Mouse (Mus musculus): ENCODE measurements around the gene Gm20696.

Gm20696 gene

GRCm38 (mm10) chr6:99521038-99521640 lies 145.5 kb downstream of the Gm20696 start:
- peak; percentile 33 for DNase-seq (ENCODE audit: low read depth, low spot score)

- no peak for DNase-seq (ENCODE audit: low read depth, low spot score)
Observed at GRCm38 (mm10) chr6:99520676-99521037, 145.9 kb downstream of the Gm20696 start.

GRCm38 (mm10) chr6:99519806-99520675 lies 146.6 kb downstream of the Gm20696 start:
- no peak for DNase-seq (ENCODE audit: low read depth, low spot score)

- no peak for DNase-seq (ENCODE audit: low read depth, low spot score)
Observed at GRCm38 (mm10) chr6:99519052-99519451, 147.5 kb downstream of the Gm20696 start.

GRCm38 (mm10) chr6:99515667-99516199 lies 150.9 kb downstream of the Gm20696 start:
- no peak for DNase-seq (ENCODE audit: low read depth, low spot score)

GRCm38 (mm10) chr6:99511862-99512261 lies 154.7 kb downstream of the Gm20696 start:
- no peak for DNase-seq (ENCODE audit: low read depth, low spot score)

GRCm38 (mm10) chr6:99509189-99509592 lies 157.4 kb downstream of the Gm20696 start:
- no peak for DNase-seq (ENCODE audit: low read depth, low spot score)

- no peak for DNase-seq (ENCODE audit: low read depth, low spot score)
Observed at GRCm38 (mm10) chr6:99506816-99507215, 159.8 kb downstream of the Gm20696 start.

GRCm38 (mm10) chr6:99503741-99504140 lies 162.9 kb downstream of the Gm20696 start:
- no peak for DNase-seq (ENCODE audit: low read depth, low spot score)

GRCm38 (mm10) chr6:99502727-99503126 lies 163.9 kb downstream of the Gm20696 start:
- DNase-seq (ENCODE audit: low read depth, low spot score): no peak

GRCm38 (mm10) chr6:99502314-99502713 lies 164.3 kb downstream of the Gm20696 start:
- DNase-seq (ENCODE audit: low read depth, low spot score): no peak

- DNase-seq (ENCODE audit: low read depth, low spot score): no peak
Observed at GRCm38 (mm10) chr6:99500570-99501270, 165.9 kb downstream of the Gm20696 start.

GRCm38 (mm10) chr6:99498082-99498481 lies 168.5 kb downstream of the Gm20696 start:
- peak; percentile 56 for DNase-seq (ENCODE audit: low read depth, low spot score)

- no peak for DNase-seq (ENCODE audit: low read depth, low spot score)
Observed at GRCm38 (mm10) chr6:99496114-99496513, 170.5 kb downstream of the Gm20696 start.

- no peak for DNase-seq (ENCODE audit: low read depth, low spot score)
Observed at GRCm38 (mm10) chr6:99492937-99493336, 173.7 kb downstream of the Gm20696 start.

- no peak for DNase-seq (ENCODE audit: low read depth, low spot score)
Observed at GRCm38 (mm10) chr6:99491979-99492544, 174.5 kb downstream of the Gm20696 start.

GRCm38 (mm10) chr6:99491146-99491545 lies 175.5 kb downstream of the Gm20696 start:
- no peak for DNase-seq (ENCODE audit: low read depth, low spot score)

GRCm38 (mm10) chr6:99489900-99490648 lies 176.5 kb downstream of the Gm20696 start:
- DNase-seq (ENCODE audit: low read depth, low spot score): no peak

GRCm38 (mm10) chr6:99489423-99489822 lies 177.2 kb downstream of the Gm20696 start:
- no peak for DNase-seq (ENCODE audit: low read depth, low spot score)

GRCm38 (mm10) chr6:99485884-99486640 lies 180.5 kb downstream of the Gm20696 start:
- DNase-seq (ENCODE audit: low read depth, low spot score): peak; percentile 80

Measured in CD4-positive helper T cell, adult 2 months (primary cell).